Mouse (Mus musculus): ENCODE measurements at regions not wholly inside any gene's neighbourhood (a gene's known extent, or its start where the extent isn't known, plus 50 kb on each side); places are given as distances from the start of the nearest gene placed in this dataset.

DNA sequence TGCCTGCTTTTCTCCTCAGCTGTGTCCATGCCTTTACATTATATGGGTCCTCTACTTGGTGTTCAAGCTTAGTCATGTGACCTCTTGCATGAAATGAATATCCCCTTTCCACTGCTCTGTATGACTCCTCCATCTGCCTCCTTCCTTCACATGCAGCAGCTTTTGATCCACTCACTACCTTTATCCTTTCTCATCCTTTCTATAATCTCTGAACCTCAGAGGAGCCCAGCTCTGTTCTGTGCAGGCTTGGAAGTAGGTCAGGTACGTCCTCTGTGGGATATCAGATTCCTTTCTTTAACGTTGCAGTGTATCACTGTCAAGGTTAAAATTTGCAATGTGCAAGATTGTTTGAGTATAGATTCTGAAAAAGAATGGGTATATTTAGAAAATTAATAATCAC lies 302.9 kb downstream of the Lrriq3 start:
- H3K27ac ChIP-seq (ENCODE audit: insufficient read depth, low read depth) = no peak overlapping the region
- in situ Hi-C loops (cut with MboI; ENCODE audit: low pct_ligation_motif_present, low pct_unique_long_range_greater_than_20kb, low sequenced_read_pairs) = no loop called here
- no peak overlapping the region for H3K4me3 ChIP-seq (replicated peaks in 1 of 3; ENCODE audit: low read depth in 2 of 3, low read length in 2 of 3, poor library complexity in 1 of 3)
- no peaks in the 10 kb centered on the region for H3K27me3 ChIP-seq (replicated peaks)
- no peak overlapping the region for H3K4me2 ChIP-seq (ENCODE audit: insufficient read depth, low read depth, poor library complexity, severe bottlenecking)
- H3K79me2 ChIP-seq (replicated peaks; ENCODE audit: control insufficient read depth, extremely low read depth, insufficient read depth, poor library complexity, severe bottlenecking) = no peaks in the 10 kb centered on the region
- peaks cover 0 to 6% of the 10 kb centered on the region in 2 experiments; a peak in 1 of 4 replicates for H3K4me1 ChIP-seq (ENCODE audit: control insufficient read depth in 1 of 2, insufficient read depth in 2 of 2)
- dilution Hi-C loops (cut with MboI; ENCODE audit: extremely low pct_ligation_motif_present, extremely low pct_unique_long_range_greater_than_20kb, low sequenced_read_pairs) = no loop called here
- no peaks in the 10 kb centered on the region for H3K9me3 ChIP-seq (replicated peaks; ENCODE audit: low read length)
- no peak for TF ChIP-seq MAFK (IDR thresholded peaks at IDR 0.05; ENCODE audit: insufficient replicate concordance, low read length)
- no peak for TF ChIP-seq E2F4 (IDR thresholded peaks at IDR 0.05; ENCODE audit: insufficient replicate concordance, low read depth, low read length)
- no peak for TF ChIP-seq MEF2A (IDR thresholded peaks at IDR 0.05; ENCODE audit: borderline replicate concordance, low read depth, low read length)
- no peak for TF ChIP-seq IRF4 (IDR thresholded peaks at IDR 0.05; ENCODE audit: low read depth, low read length)
- no peak for TF ChIP-seq USF1 (IDR thresholded peaks at IDR 0.05; ENCODE audit: low read depth, low read length)
- no peak for TF ChIP-seq UBTF (IDR thresholded peaks at IDR 0.05; ENCODE audit: low read depth, low read length)
- TF ChIP-seq CHD1 (IDR thresholded peaks at IDR 0.05; ENCODE audit: low read depth, low read length) = no peak
- TF ChIP-seq ETS1 (conservative IDR thresholded peaks at IDR 0.05; ENCODE audit: low read depth, low read length) = no peak
- no peak for TF ChIP-seq ZC3H11A (IDR thresholded peaks at IDR 0.05; ENCODE audit: low read depth, low read length)
- no peak for DNase-seq (ENCODE audit: extremely low read depth)
- H3K36me3 ChIP-seq (replicated peaks in 1 of 2; ENCODE audit: control insufficient read depth in 1 of 2, insufficient read depth in 1 of 2, low read length in 1 of 2) = no peaks in the 10 kb centered on the region
- H3K9ac ChIP-seq (ENCODE audit: insufficient read depth, low read depth) = no peak overlapping the region

DNA sequence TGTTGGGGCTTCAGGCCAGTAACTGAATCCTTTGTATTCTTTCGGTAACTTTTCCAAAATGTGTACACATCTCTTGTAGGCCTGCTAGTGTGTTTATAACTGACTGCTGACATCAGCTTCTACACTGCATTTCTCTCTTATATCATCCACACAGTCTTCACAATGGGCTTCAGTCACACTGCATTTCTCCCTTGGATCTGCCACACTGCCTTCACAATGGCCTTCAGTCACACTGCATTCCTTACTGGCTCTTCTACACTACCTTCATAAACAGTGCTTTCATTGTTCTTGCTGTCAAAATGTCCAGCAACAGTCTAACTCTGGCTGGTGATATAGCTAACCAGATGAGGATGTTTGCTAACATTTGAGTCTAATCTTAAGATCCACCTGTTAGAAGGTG lies 308.5 kb downstream of the Lrriq3 start:
- dilution Hi-C loops (cut with MboI; ENCODE audit: extremely low pct_ligation_motif_present, extremely low pct_unique_long_range_greater_than_20kb, low sequenced_read_pairs) = no loop called here
- no peak overlapping the region for H3K9ac ChIP-seq (ENCODE audit: insufficient read depth, low read depth)
- no peaks in the 10 kb centered on the region for H3K9me3 ChIP-seq (replicated peaks; ENCODE audit: low read length)

DNA sequence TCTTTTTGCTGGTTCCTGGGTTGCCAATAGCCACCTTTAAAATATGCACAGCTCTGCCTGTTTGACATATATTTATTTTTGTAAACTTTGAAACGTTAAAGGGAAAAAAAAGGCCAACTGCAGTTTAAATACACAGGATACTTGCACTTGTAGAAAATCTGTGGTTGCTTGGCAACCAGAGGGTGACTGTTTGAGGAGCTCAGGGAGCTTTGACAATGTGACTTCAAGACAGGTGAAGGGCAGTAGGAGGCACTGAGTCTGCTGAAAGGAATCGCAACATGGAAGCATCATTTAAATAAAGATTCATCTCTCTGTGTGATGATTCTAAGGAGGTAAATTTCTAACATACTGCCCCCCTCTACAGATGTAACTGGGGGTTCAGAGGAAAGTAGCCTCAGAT lies 315.7 kb downstream of the Lrriq3 start:
- no peaks in the 10 kb centered on the region for H3K4me1 ChIP-seq (ENCODE audit: control insufficient read depth in 1 of 2, insufficient read depth in 2 of 2)
- no peak for DNase-seq (ENCODE audit: extremely low read depth)
- H3K9me3 ChIP-seq (replicated peaks; ENCODE audit: low read length) = no peaks in the 10 kb centered on the region
- no peak overlapping the region for H3K4me3 ChIP-seq (replicated peaks in 1 of 3; ENCODE audit: low read depth in 2 of 3, low read length in 2 of 3, poor library complexity in 1 of 3)
- no peak overlapping the region for H3K27ac ChIP-seq (ENCODE audit: insufficient read depth, low read depth)
- H3K9ac ChIP-seq (ENCODE audit: insufficient read depth, low read depth) = no peak overlapping the region
- H3K4me2 ChIP-seq (ENCODE audit: insufficient read depth, low read depth, poor library complexity, severe bottlenecking) = no peak overlapping the region
- H3K36me3 ChIP-seq (replicated peaks in 1 of 2; ENCODE audit: control insufficient read depth in 1 of 2, insufficient read depth in 1 of 2, low read length in 1 of 2) = no peaks in the 10 kb centered on the region
- in situ Hi-C loops (cut with MboI; ENCODE audit: low pct_ligation_motif_present, low pct_unique_long_range_greater_than_20kb, low sequenced_read_pairs) (no loop called here), dilution Hi-C loops (cut with MboI; ENCODE audit: extremely low pct_ligation_motif_present, extremely low pct_unique_long_range_greater_than_20kb, low sequenced_read_pairs) (no loop called here)
- H3K79me2 ChIP-seq (replicated peaks; ENCODE audit: control insufficient read depth, extremely low read depth, insufficient read depth, poor library complexity, severe bottlenecking) = no peaks in the 10 kb centered on the region
- H3K27me3 ChIP-seq (replicated peaks) = no peaks in the 10 kb centered on the region
- no peak for TF ChIP-seq GABPA (IDR thresholded peaks at IDR 0.05; ENCODE audit: insufficient replicate concordance, low read depth, low read length)
- TF ChIP-seq MAFK (IDR thresholded peaks at IDR 0.05; ENCODE audit: insufficient replicate concordance, low read length) = no peak
- no peak for TF ChIP-seq TCF12 (IDR thresholded peaks at IDR 0.05; ENCODE audit: low read depth, low read length)
- TF ChIP-seq BHLHE40 (IDR thresholded peaks at IDR 0.05; ENCODE audit: low read depth, low read length) = no peak
- no peak for TF ChIP-seq CTCF (conservative IDR thresholded peaks at IDR 0.05 in 1 of 2, IDR thresholded peaks at IDR 0.05 in 1 of 2; ENCODE audit: low read depth in 2 of 2, low read length in 2 of 2)
- TF ChIP-seq NELFE (IDR thresholded peaks at IDR 0.05; ENCODE audit: low read depth, low read length) = no peak
- TF ChIP-seq JUN (IDR thresholded peaks at IDR 0.05; ENCODE audit: insufficient read depth, low read depth, low read length) = no peak

More for the DNA sequence above, 308.5 kb downstream of the Lrriq3 start:
- no peak for DNase-seq (ENCODE audit: extremely low read depth)
- H3K36me3 ChIP-seq (replicated peaks in 1 of 2; ENCODE audit: control insufficient read depth in 1 of 2, insufficient read depth in 1 of 2, low read length in 1 of 2) = no peaks in the 10 kb centered on the region
- peaks cover 0 to 6% of the 10 kb centered on the region in 2 experiments; a peak in 2 of 4 replicates for H3K4me1 ChIP-seq (ENCODE audit: control insufficient read depth in 1 of 2, insufficient read depth in 2 of 2)
- TF ChIP-seq UBTF (IDR thresholded peaks at IDR 0.05; ENCODE audit: low read depth, low read length) (no peak), GABPA (IDR thresholded peaks at IDR 0.05; ENCODE audit: insufficient replicate concordance, low read depth, low read length) (no peak), MEF2A (IDR thresholded peaks at IDR 0.05; ENCODE audit: borderline replicate concordance, low read depth, low read length) (no peak), ELF1 (IDR thresholded peaks at IDR 0.05; ENCODE audit: low read depth, low read length) (no peak), TBP (conservative IDR thresholded peaks at IDR 0.05; ENCODE audit: low read depth, low read length) (no peak)
- H3K4me3 ChIP-seq (replicated peaks in 1 of 3; ENCODE audit: low read depth in 2 of 3, low read length in 2 of 3, poor library complexity in 1 of 3) = no peak overlapping the region
- H3K79me2 ChIP-seq (replicated peaks; ENCODE audit: control insufficient read depth, extremely low read depth, insufficient read depth, poor library complexity, severe bottlenecking) = no peaks in the 10 kb centered on the region
- H3K27me3 ChIP-seq (replicated peaks) = no peaks in the 10 kb centered on the region
- in situ Hi-C loops (cut with MboI; ENCODE audit: low pct_ligation_motif_present, low pct_unique_long_range_greater_than_20kb, low sequenced_read_pairs) = no loop called here
- H3K4me2 ChIP-seq (ENCODE audit: insufficient read depth, low read depth, poor library complexity, severe bottlenecking) = no peak overlapping the region
- no peak overlapping the region for H3K27ac ChIP-seq (ENCODE audit: insufficient read depth, low read depth)
